Mouse (Mus musculus): Measurements from ENCODE around the gene Emc10. TPM values are rescaled to one million over a fixed set of nuclear protein-coding genes. Genes with fewer than 3 reads are reported as not detected.

Gene Emc10
- polyA plus RNA-seq, 1 experiment = 97.6 TPM

GRCm38 (mm10) chr7:44443268-44444173 is 52.8 kb downstream of the Emc10 start:
- no peaks in the 10 kb centered on the region for H3K4me1 ChIP-seq (ENCODE audit: control insufficient read depth, insufficient read depth, insufficient read length, low read length)
- H3K27ac ChIP-seq (replicated peaks; ENCODE audit: low read depth, low read length) = no peak overlapping the region
- H3K4me3 ChIP-seq (ENCODE audit: insufficient read depth, low read depth, low read length) = no peak overlapping the region

GRCm38 (mm10) chr7:44442407-44442821 is 53.9 kb downstream of the Emc10 start:
- no peak overlapping the region for H3K27ac ChIP-seq (replicated peaks; ENCODE audit: low read depth, low read length)
- no peaks in the 10 kb centered on the region for H3K4me1 ChIP-seq (ENCODE audit: control insufficient read depth, insufficient read depth, insufficient read length, low read length)
- H3K4me3 ChIP-seq (ENCODE audit: insufficient read depth, low read depth, low read length) = no peak overlapping the region

GRCm38 (mm10) chr7:44441648-44442109 is 54.6 kb downstream of the Emc10 start:
- H3K4me3 ChIP-seq (ENCODE audit: insufficient read depth, low read depth, low read length) = no peak overlapping the region
- H3K27ac ChIP-seq (replicated peaks; ENCODE audit: low read depth, low read length) = no peak overlapping the region

GRCm38 (mm10) chr7:44441180-44441579 is 55.1 kb downstream of the Emc10 start:
- H3K4me3 ChIP-seq (ENCODE audit: insufficient read depth, low read depth, low read length) = no peak overlapping the region
- H3K27ac ChIP-seq (replicated peaks; ENCODE audit: low read depth, low read length) = no peak overlapping the region
- no peaks in the 10 kb centered on the region for H3K4me1 ChIP-seq (ENCODE audit: control insufficient read depth, insufficient read depth, insufficient read length, low read length)

More at GRCm38 (mm10) chr7:44441648-44442109, 54.6 kb downstream of the Emc10 start:
- no peaks in the 10 kb centered on the region for H3K4me1 ChIP-seq (ENCODE audit: control insufficient read depth, insufficient read depth, insufficient read length, low read length)

GRCm38 (mm10) chr7:44440479-44440878 is 55.9 kb downstream of the Emc10 start:
- no peak overlapping the region for H3K27ac ChIP-seq (replicated peaks; ENCODE audit: low read depth, low read length)
- H3K4me3 ChIP-seq (ENCODE audit: insufficient read depth, low read depth, low read length) = no peak overlapping the region

More at GRCm38 (mm10) chr7:44440479-44440878, 55.9 kb downstream of the Emc10 start:
- no peaks in the 10 kb centered on the region for H3K4me1 ChIP-seq (ENCODE audit: control insufficient read depth, insufficient read depth, insufficient read length, low read length)

Other genes with a start within 250 kb of the Emc10 start
- not detected in 2 replicates for gene 1700028J19Rik, start 249.8 kb downstream of the Emc10 start, polyA plus RNA-seq (2012; ENCODE audit: insufficient read depth, insufficient read length, missing spikeins)
- gene 2410002F23Rik, start 249.8 kb downstream of the Emc10 start, polyA plus RNA-seq (2012; ENCODE audit: insufficient read depth, insufficient read length, missing spikeins) = 5.5 and 5.7 TPM in 2 replicates
- gene Acp4, start 239.2 kb downstream of the Emc10 start, polyA plus RNA-seq (2012; ENCODE audit: insufficient read depth, insufficient read length, missing spikeins) = not detected in 2 replicates
- gene Gm15517, start 235.1 kb downstream of the Emc10 start, polyA plus RNA-seq (2012; ENCODE audit: insufficient read depth, insufficient read length, missing spikeins) = not detected in 2 replicates
- gene Clec11a, start 189.6 kb downstream of the Emc10 start, polyA plus RNA-seq (2012; ENCODE audit: insufficient read depth, insufficient read length, missing spikeins) = 1.4 and 1.8 TPM in 2 replicates
- 0.59 and 1.0 TPM in 2 replicates for gene Shank1, start 186.3 kb downstream of the Emc10 start, polyA plus RNA-seq (2012; ENCODE audit: insufficient read depth, insufficient read length, missing spikeins)
- 3.2 and 4.9 TPM in 2 replicates for gene Syt3, start 112.4 kb downstream of the Emc10 start, polyA plus RNA-seq (2012; ENCODE audit: insufficient read depth, insufficient read length, missing spikeins)
- not detected in 2 replicates for gene 1700008O03Rik, start 110.7 kb downstream of the Emc10 start, polyA plus RNA-seq (2012; ENCODE audit: insufficient read depth, insufficient read length, missing spikeins)
- not detected in 2 replicates for gene Lrrc4b, start 67.5 kb downstream of the Emc10 start, polyA plus RNA-seq (2012; ENCODE audit: insufficient read depth, insufficient read length, missing spikeins)
- gene Aspdh, start 31.1 kb downstream of the Emc10 start, polyA plus RNA-seq (2012; ENCODE audit: insufficient read depth, insufficient read length, missing spikeins) = not detected in 2 replicates
- gene Josd2, start 28.5 kb downstream of the Emc10 start, polyA plus RNA-seq (2012; ENCODE audit: insufficient read depth, insufficient read length, missing spikeins) = 25.2 and 29.4 TPM in 2 replicates
- gene Fam71e1, start 52 bp upstream of the Emc10 start, polyA plus RNA-seq (2012; ENCODE audit: insufficient read depth, insufficient read length, missing spikeins) = 3.2 and 3.6 TPM in 2 replicates
- gene Mybpc2, start 28.1 kb upstream of the Emc10 start, polyA plus RNA-seq (2012; ENCODE audit: insufficient read depth, insufficient read length, missing spikeins) = 10.9 and 25.7 TPM in 2 replicates
- not detected in 2 replicates for gene Spib, start 35.5 kb upstream of the Emc10 start, polyA plus RNA-seq (2012; ENCODE audit: insufficient read depth, insufficient read length, missing spikeins)
- 2.6 and 3.9 TPM in 2 replicates for gene Pold1, start 52.3 kb upstream of the Emc10 start, polyA plus RNA-seq (2012; ENCODE audit: insufficient read depth, insufficient read length, missing spikeins)
- gene Nr1h2, start 57.4 kb upstream of the Emc10 start, polyA plus RNA-seq (2012; ENCODE audit: insufficient read depth, insufficient read length, missing spikeins) = 49.1 and 54.3 TPM in 2 replicates
- 0.96 TPM in 1 of 2 replicates, not detected in the other for gene Napsa, start 75.9 kb upstream of the Emc10 start, polyA plus RNA-seq (2012; ENCODE audit: insufficient read depth, insufficient read length, missing spikeins)
- gene Kcnc3, start 94.1 kb upstream of the Emc10 start, polyA plus RNA-seq (2012; ENCODE audit: insufficient read depth, insufficient read length, missing spikeins) = 0.83 TPM in 1 of 2 replicates, not detected in the other
- 6.8 and 7.3 TPM in 2 replicates for gene Myh14, start 174.3 kb upstream of the Emc10 start, polyA plus RNA-seq (2012; ENCODE audit: insufficient read depth, insufficient read length, missing spikeins)
- gene Izumo2, start 212.2 kb upstream of the Emc10 start, polyA plus RNA-seq (2012; ENCODE audit: insufficient read depth, insufficient read length, missing spikeins) = not detected in 2 replicates